Mouse (Mus musculus) thymus, postnatal 10 days (tissue): ENCODE data around the gene Cacna2d3.

Experiments
- DNase-seq, 2 experiments: peaks; one replicate each; pipeline ENCODE4 v3.0.0; 2021; ENCODE audit warnings: low spot score in 2 of 2

Gene Cacna2d3

DNA sequence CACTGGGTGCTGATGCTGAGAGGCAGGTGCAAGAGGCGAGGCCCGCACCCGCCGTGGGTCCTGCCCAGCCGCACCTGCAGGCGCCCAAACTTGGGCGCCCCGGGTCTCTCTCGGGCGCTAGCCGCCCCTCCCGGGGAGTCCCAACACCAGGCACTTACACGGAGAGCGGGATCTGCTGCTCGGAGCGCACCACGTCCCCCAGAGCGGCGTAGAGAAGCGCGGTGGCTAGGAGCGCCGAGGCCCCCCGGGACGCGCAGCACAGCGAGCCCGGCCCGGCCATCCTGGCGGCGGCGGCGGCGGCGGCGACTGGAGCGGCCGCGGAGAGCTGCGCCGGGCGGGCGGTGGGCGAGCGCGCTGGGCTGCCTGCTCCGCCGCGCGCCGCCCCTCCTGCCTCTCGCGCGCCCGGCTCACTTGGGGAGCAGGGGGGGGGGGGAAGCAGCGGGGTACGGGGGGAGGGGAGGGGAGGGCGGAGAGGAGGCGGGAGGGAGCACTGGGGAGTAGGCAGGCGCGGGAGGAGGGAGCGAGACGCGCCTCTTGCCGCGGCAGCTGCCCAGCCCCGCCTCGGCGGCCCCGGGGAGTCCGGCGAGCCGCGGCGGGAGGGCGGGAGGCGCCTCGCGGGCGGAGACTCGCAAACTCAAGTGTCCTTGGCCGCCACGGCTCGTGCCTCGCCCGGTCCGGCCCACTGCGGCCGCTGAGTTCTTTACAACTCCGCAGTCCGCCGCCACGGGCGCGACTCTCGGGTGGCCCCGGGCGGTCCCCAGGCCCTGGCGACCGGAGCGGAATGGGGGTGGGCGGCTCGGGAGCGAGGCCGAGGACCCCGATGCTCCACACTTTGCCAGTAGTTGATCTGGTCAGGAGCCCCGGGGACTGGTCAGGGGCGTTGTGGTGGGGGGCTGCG, at the start of gene Cacna2d3:
TSS of gene Cacna2d3 (minus strand) at position 377 of the 898 bp plus-strand sequence.
- no peak for DNase-seq

DNA sequence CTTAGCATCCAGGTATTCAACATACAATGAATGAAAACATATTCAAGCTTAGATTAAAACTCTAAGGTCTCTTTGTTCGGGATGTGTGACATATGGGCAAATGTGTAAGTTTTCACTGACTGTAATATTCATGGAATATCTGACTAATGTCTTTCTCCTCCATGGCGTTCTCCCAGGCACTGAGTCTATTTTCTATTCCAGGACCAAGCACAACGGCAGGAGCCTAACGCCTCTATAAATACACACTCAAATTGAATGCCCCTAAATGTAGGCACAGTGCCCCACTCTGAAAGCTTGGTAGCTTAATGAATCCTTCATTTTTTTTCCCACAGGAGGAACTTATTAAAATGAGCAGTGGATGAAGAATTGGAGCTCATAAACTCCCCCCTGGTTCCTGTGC, 47.8 kb upstream of the Cacna2d3 start:
- DNase-seq: no peak

DNA sequence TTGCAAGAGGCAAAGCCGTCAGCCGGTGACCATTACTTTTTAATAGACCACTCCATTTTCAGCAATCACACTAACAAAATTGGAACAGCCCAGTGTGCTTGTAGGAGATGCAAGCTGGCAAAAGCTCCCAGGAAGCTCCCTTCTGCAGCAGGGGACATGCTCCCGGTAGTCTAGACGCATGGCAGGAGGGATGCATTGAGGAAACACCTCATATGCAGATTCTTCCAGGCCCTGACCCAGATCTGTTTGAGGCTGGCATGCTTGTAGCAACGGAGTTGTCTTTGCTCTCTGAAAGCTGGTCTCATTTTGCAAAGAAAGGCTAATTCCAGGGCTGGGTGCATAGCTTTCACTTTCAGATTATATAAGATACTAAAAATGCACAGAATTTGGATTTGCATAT, 31.2 kb upstream of the Cacna2d3 start:
- DNase-seq: no peak

DNA sequence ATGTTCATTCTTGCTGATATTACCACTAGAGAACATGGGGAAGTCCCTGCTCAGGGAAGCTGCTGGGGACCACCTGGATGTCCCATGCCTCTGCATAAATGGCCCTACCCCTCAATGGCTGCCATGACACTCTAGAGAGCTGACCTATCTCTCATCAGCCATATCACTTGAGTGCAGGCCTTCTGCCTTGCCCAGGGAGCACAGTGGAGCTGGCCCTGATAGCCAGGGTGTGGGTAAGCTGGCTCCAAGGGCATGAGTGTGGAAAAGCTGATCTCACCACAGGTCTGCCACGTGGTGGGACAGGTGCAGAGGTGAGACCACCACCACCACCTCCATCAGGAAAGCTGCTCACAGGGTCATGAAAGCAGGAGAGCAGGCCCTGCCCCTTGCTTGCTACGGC, 17.1 kb upstream of the Cacna2d3 start:
- DNase-seq: no peak

DNA sequence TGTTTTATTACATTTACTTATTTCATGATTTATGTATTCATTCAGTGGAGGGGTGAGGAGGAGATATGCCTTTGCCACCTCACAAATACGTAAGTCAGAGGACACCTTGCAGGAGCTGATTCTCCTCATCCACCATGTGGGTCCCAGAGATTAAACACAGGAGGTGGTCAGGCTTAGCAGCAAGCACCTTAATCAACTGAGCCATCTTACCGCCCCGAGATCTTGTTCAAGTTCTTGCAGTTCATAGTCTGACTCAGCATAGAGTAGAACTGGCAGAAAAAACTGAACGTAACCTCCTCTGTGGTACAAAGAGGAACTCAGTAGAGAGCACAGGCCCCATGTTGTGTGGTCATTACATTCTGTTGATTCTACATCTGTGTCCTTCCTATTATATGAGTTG, 8.6 kb upstream of the Cacna2d3 start:
- no peak for DNase-seq

DNA sequence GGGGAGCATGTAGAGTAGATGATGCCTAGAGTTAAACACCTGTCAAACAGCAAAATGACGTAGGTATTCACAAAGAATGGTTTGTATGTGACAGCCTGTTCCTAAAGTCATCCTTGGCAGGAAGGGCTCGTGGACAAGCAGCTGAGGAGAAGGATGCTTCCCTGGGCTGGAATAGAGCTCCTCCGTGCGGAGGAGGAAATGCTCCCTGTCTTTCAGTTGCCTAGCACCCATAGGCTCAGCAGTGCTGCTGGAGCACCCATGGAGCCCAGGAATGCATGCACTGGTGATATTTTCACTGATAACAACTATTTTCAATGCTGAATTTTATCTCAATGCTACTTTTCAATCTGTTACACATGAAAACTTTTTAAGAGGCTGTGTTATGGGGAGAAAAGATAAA, 7.3 kb upstream of the Cacna2d3 start:
- no peak for DNase-seq

DNA sequence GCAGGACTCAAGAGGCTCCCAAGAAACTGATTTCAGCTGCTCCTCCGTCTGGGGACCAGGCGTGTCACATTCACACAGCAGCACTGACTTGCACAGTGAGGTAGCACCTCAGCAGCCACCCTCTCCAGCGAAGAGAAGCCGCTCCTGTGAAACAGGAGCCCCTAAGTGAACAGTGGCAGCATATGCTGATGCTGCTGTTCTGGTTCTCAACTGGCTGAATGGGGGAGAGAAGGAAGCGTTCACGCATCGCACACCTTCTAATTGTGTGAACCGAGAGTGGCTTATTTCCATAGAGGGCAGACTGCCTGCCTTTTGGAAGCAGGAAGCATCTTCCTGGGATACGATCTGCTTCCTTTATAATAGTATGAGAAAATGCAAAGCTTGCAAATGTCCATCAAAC, 5.9 kb upstream of the Cacna2d3 start:
- no peak for DNase-seq

DNA sequence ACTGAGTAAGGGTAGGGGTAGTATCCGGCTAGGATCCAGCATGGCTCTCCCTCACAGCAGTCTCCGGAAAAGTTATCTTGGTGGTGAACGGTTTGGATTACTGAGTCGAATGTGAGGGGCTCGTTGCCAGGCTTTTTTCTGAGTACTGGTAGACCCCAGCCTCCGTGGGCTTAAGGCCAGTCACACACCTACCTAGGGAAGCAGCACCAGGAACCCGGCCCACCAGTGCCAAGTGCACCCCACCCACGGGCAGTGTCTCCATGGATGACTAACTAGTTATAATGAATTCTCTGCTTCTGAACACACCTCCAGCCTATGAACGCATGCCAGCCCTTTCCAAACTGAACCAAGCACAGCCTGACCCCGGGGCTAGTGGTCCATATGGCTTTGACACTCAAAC, 1.6 kb upstream of the Cacna2d3 start:
- DNase-seq: no peak

DNA sequence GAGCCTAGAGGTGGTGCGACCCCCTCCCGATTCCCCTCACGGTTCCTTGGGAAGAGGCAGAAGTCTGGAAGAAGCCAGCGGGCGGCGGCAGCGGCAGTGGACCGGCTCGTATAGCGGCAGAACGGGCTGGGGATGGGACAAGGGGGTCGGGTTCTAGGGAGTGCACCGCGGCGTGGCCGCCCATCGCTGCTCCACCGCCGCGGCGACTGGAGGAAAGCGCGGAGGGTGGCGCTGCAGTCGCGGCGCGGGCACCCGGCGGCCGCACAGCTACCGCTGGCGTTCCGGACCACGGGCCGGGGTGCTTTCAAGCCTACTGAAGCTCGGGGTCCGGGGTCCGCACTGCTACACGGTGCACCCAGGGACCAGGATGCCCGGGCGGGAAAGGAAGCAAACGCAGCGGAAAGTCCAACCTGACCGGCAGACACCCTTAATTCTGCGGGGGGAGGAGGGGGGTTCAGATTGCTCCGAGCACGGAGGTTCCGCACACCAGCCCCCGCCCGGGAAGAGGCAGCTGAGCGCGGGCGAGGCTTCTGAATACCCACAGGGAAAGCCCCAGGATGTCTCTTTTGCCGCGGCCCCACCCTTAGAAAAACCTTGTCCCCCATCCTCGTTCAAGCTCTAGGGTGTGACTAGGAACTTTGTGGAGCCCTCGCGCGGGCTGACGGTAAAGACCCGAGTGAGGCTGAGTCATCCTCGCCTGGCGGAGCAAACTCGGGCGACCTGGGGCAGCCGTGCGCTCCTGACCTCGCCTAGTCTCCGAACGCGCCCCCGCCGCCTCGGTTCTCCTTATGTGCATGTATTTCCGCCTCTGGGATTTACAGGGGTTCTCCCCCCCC, 940 bp upstream of the Cacna2d3 start:
- no peak for DNase-seq

DNA sequence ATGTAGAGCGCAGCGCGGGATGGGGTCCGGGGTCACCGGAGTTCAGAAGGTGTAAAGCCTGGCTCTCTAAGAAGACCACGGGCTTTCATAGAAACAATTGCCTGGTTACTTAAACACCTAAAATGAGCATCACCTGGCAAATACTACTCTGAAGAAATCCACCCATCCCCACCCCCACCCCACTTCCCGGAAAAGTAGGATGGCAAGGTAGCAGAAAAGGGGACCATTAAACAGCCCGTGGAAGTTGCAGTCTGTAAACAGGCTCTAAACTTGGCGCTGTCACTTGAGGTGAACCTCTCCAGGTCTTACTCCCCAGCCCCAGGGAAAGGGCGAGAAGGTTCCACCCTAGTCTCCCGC, 555 bp downstream of the Cacna2d3 start:
- DNase-seq: no peak

DNA sequence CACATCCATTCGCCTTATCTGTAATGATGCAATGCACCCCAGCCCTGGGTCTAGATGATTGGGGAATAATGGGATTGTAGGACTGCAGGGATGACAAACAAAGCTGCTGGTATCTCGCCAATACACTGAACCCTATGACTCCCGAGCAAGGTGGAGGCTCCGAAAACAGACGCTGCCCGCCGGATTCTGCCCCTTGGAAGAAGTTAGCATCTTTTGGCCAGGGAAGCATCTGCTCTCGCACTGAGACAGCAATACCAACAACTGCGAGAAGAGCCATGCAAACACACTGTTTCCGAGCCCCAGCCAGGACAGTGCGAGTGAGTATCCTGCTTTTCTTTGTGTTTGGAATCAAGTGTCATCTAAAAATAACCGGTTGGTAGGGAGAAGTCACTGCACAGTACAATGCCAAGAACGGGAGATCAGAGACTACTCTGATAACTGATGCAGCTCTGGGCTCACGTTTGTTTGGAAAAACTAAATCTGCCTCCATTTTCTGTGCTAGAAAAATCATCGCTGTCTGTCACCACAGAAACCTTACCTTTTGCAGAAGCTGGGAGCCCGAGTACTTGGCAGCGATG, 1.2 kb downstream of the Cacna2d3 start:
- DNase-seq: no peak

DNA sequence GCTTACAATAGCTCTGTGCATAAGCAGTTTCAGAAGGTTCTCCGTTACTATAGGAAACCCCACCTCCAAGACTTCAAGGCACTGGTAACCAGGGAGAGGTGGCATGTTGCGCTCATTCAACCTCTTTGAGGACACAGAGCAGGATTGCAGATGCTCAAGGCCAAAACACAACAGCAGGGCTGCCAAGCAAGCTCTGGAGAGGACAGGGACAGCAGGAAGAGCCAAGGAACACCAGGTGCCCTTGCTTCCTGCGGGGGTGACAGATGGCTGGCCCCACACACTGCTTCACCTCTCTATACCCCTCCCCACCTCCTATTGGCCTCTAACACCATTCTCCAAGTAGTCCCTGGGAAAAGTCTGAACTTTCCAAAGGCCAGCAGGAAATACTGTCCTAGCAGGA, 9.0 kb downstream of the Cacna2d3 start:
- no peak for DNase-seq

DNA sequence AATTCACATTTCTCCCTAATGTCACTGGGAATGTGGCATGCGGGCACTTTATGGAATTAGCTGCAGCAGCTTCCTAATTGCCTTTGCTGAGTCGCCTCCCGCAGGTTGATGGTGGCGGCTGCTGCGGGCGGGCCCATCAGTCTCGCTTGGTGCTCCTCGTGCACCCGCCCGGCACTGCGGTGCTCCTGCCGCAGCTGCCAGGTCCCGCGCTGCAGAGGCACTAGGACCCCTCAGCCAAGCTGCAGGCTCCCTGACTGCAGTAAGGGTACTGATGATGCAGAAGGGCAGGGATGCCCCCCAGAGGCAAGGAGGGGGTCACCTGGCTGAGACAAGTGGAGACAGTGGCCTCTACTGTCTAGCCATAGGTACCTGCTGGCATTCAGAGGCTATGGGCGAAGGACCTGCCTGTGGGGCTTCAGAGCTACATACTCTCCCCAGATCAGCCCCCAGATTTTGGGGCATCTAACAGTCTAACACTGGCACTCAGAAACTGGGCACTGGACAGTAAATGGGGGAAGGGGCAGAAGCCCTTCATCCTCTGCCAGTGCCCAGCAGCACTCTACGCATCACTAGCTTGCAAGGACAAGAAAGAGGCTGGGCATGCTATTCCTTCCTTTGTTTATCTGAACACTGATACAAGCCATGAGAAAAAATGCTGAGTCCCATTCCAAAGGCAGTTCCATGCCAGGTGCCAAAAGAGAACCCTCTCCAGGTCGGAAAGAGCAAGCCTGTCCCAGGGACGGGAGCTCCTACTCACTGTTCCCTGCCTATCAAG, 13.9 kb downstream of the Cacna2d3 start:
- no peak for DNase-seq

DNA sequence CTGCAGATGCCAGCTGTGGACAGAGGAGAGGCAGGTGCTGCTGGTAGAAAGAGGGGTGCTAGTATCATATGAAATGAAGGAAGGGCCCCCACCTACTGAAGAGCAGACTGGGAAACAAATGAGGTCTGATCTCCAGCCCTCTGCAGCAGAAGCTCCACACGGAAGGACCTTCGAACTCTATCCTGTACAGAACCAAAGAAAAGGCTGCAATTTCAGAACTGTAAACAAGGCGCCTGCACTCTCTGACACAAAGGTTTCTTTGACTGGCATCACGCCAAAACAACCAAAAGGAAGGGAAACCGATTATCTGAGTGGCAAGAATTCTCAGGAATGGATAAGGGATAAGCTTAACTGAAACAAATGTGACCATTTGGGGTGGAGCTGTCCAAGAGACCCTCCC, 18.9 kb downstream of the Cacna2d3 start:
- no peak for DNase-seq

DNA sequence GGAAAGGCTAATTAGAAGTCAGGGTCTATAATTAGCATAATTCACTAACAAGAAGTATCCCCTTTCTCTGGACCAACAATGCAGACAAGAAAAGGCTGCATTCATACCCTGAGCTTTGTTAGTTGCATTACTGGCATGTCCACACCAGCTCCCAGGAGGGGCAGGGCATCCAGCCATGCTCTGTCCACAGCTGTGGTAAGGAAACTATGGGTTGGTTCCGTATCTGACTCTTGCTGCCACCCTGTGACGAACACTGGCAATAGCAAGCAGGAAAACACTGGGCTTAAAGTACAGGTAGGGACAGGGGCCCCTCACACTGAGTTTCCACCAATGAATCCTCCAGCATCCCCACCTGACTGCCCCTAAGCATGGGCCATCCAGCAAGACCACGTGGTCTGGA, 25.5 kb downstream of the Cacna2d3 start:
- DNase-seq: no peak

DNA sequence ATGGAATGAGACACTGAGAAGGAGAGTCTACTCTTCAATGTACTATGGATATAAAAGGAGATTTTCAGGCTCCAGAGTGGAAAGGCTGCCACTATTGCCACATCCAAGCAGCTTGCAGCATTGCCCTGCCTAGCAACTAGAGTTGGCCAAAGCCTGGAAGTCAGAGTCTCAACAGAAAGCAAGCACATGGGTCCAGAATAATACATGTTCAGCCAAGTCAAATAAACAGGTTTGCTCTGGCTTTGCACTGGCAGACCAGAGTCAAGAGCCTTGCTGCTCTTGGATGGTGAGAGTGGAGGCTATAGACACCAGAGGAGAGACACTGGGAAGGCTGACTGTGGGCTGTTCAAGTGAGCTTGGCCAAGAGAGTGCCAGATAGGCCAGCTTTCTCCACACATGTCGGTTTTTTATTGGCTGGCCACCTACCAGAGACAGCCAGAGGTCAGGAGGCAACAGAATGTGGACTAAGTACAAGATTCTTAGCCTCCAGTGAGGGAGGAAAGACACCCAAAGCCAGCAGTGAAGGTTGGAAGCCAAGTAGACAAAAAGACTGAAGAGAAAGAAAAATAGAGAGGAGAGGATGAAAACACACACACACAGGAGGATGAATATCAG, 49.1 kb downstream of the Cacna2d3 start:
- no peak for DNase-seq

DNA sequence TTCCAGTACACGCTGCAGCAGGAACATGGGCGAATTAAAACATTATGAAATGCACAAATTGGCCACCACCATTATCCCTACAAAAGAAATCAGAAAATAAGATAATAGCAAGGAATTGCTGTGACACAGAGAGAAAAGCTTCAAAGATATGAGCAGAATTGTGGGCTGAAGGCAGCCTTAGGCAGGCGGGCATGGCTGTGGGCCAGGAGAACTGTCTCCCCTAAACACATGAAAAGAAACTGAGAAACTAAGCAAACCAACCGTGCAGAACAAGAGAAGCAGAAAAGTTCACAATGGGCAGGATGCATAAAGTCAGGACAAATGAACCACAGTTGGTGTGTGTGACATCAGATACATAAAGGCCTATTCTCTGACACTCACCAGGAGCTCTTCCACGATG, 51.8 kb downstream of the Cacna2d3 start:
- DNase-seq: no peak

DNA sequence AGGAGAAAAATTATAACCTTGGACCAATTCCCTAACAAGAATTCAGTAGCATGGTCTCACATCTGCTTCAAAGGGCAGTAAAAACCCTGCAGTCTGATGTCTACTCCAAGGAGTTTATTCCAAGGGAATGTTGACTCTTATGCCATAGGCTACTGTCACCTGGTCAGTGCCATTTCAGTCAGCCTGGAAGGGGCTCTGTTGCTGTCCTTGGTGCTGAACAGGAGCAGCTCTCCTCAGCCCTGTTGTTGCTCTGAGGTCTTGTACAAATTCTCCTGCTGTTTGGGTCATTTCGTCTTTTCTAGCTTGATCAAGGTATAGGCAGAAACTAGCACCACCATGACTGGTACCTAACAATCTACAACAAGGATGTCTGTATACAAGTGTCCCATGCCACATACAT, 64.7 kb downstream of the Cacna2d3 start:
- no peak for DNase-seq

DNA sequence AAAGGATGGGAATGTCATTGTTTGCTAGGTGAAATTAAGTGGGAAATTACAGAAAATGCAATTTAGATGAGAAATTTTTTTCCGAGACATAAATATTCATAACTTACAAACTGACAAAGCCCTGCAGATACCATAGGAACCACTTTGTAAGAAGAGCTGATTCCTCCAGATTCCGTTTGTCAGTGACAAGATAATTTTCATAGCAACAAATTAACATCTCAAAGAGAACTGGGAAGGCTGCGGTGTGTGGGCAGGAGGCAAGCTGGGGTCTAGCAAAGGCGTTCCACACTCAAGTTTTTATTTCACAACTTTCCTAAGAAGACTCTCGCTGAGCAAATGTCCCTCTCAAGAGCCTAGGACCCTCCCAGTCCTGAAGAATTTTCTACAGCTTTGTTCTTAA, 71.1 kb downstream of the Cacna2d3 start:
- no peak for DNase-seq

DNA sequence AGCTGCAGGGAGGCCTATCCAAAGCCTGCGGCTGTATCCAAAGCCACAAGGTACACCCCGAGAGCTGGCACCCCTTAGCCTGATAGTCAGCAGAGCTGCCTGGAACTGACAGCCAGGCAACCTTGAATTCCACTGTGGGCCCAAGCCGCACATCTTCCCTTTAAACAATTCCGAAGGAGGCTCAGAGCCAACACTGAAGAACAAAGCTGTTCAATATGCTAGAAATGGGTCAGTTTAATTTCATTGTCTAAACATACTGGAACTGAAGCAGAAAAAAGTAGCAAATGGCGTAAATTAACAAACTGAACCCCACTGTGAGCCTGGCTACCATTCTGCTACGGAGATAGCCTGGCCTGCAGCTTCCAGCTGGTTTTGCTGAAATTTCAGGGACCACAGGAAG, 72.9 kb downstream of the Cacna2d3 start:
- DNase-seq: no peak

DNA sequence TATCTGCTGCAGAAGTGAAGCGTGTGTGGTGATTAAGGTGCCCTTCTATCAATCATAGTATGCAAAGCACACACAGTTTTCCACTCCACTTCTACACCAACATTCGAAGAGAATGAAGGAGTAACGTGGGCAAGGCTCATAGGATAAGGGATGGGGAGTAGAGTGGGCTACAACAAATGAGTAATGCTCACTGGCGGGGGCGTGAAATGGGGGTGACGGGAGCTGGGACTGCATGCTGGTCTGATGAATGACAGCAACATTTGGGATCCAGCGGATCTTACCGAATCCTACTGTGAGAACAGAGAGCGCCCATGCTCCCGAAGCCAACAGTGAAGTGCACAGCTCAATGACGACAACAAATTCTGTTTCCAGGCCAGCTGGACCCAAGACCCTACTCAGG, 76.2 kb downstream of the Cacna2d3 start:
- DNase-seq: no peak

DNA sequence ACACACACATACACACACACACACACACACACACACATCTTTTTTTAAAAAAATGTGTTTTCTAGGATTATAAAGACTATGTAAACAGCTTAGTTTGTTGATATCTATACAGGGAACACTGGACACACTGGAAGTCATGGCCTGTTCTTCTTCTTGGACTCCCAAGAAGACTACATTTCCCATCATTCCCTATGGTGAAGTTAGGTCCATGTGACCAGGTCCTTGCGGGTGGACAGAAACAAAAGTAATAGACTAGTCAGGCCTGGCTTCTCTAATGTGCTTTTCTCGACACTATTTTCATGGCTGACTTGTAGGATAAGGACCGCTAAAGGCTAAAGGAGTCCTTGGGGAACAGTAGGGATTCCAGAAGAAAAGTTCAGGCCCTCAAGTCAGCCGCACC, 78.4 kb downstream of the Cacna2d3 start:
- no peak for DNase-seq
